Mouse (Mus musculus) embryo, embryonic 10 days (tissue): ENCODE data around the gene Mex3a.
"Not testable (repeated sequence)": the region's sequence is repeated elsewhere in the genome, so short reads cannot be mapped to it uniquely, and the experiment has no call there.

ENCODE experiments used
- DNase-seq: peaks from one replicate; pipeline ENCODE4 v3.0.0-alpha.2; 2015; ENCODE audit warnings: low spot score

Mex3a gene

DNA sequence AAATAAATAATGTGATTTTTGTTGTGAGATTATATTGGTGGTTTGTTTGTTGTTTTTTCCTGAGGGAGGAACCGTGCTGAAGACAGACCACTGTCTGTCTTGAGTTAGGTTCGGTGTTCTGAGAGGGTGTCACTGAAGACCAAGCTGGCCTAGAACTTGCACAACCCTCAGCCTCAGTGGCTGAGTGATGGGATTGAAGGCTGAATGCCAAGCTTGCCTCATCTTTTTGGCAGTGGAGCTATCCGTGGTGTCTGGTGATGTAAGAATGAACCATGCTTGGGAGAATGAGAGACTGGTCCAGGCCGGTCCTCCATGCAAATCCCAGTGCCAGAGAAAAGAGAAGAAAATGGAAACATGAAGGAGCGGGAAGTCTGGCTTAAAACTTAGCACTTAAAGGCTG is 37.5 kb downstream of the Mex3a start:
- DNase-seq: no peak

DNA sequence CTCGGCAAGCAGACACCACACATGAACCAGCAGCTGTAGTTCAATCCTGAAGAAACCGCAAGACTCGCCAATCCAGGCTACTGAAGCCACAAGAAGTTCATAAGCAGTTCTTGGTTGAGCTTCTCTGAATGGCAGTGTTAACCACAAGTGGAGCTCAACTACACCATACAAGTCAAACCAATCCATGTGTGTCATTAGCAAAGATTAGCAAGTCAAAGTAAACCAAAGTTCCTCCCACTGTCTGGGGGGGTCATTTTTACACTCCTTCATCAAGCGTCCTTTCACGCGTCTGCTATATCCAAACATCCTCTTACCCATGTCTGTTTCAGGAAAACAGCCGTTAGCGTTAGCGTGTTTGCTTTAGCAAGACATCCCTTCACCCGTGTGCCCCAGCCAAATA is 38.1 kb downstream of the Mex3a start:
- no peak for DNase-seq

DNA sequence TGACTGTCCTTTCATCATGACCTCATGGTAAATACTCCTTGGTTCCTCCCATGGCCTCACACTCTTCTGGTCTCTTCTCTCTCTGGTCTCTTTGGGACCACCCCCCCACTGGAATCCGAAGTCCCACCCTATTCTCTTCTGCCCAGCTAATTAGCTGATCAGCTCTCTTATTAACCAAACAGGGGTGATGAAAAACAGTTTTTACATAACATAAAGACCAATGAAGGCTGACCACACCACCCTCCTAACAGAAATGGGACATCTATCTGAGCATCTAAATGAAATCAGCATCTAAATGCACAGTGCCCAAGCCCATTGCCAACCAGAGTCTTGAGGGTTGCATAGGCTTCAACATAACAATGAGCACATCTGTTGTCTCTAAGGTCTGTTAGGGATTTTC is 39.7 kb downstream of the Mex3a start:
- no peak for DNase-seq

DNA sequence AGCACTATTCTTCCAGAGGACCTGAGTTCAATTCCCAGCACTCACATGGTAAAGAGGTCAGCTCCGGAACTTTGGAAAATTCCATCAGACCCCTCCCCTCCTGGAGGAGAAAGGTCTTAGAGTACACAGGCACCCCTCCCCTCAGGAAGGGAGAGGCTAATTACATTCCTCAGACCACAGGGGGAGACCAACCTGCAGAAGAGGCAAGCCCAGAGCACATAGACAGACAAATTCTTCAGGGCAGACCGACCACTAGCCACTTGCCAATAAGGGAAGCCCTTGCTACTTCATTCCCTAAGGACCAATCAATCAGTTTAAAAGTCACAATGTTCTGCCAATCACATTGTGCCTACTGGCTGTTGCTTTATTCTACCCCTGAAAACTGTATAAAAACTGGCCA is 40.6 kb downstream of the Mex3a start:
- DNase-seq: no peak

DNA sequence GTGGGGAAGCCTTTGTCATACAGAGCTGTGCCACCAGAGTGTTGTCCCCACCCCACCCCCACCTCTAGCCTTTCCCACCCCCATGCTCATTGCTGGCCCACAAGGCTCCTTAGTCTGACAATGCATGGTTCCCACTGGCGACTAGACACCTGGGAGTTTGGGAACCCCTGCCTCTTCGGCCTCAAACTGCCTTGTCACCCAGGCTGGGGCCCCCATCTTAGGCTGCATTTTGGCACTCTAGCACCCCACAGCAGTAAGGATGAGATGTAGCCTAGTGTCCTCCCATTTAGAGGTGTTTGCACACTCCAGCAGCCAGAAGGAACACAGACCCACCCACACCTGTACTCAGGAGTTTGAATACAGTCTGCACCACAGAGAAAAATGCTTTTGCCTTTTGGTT is 41.6 kb downstream of the Mex3a start:
- DNase-seq: no peak

DNA sequence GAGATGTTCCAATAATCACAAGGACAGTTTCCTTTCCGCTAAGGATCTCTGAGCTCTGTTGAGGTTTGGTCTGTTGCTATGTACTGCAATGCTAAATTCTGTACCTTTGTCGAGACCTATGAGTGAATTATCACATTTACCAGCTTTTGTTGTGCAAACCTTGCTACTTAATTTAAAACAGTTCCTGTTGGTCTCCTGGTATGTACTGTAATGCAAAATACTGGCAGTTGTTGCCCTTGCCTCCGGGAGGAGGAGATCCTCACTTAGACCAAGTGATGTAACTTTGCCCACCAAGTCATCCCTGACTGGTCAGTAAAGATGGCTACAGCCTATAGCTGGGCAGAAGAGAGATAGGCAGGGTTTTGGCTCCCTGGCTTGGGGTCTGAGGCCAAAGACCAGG is 43.3 kb downstream of the Mex3a start, which contains the start of gene Ssr2:
TSS of gene Ssr2 (plus strand) at position 337 of the 400 bp plus-strand sequence.
- DNase-seq: no peak

DNA sequence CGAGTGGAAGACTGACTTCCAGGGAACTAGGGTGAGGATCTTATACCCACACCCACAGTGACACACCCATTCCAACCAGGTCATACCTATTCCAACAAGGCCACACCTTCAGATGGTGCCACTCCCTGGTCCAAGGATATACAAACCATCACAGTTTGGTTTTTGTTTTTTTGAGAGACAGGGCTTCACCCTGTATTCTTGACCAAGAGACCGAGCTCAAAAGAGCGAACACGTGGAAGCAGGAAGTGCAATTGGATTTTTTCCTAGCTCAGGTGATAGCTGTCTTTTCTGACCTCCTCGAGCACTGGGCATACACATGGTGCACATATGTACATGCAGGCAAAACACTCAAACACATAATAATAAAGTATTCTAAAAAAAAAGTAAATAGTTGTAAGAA is 45.7 kb downstream of the Mex3a start:
- not testable (repeated sequence) for DNase-seq

DNA sequence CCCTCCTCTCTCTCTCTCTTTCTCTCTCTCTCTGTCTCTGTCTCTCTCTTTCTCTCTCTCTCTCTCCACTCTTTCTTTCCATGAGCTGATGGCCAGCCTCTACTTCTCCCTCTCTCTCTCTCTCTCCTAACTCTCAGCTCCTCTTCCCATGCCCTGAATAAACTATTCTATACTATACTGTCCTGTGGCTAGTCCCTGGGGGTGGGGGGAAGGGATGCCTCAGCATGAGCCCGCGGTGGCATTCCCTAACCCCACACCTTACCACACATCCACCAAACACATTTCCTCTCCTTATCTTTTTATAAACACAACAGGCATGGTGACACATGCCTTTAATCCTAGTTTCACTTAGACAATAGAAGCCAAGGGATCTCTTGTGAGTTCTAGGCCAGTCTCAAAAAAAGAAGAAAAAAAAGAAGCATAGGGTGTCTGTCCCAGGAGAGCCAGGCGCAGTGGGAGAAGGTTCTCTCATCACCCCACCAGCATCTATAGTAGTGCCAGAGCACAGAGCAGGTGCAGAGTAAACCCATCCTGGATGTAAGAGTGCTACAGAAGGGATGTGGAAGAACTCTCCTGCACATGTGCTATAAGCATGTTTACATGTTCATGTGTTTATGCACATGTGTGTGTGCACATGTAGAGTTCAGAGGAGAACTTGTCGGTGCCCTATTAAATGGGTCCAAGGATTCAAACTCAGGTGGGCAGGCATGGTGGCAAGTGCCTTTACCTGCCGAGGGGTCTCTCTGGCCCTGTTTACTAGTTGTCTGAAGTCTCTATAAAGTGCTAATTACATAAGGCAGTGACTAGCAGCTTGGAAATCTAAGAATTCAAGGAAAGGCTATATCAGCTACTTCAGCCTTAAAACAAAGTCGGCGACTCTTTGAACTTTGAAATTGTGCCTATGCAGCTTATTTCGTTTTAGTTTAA is 46.6 kb downstream of the Mex3a start:
- DNase-seq: no peak

DNA sequence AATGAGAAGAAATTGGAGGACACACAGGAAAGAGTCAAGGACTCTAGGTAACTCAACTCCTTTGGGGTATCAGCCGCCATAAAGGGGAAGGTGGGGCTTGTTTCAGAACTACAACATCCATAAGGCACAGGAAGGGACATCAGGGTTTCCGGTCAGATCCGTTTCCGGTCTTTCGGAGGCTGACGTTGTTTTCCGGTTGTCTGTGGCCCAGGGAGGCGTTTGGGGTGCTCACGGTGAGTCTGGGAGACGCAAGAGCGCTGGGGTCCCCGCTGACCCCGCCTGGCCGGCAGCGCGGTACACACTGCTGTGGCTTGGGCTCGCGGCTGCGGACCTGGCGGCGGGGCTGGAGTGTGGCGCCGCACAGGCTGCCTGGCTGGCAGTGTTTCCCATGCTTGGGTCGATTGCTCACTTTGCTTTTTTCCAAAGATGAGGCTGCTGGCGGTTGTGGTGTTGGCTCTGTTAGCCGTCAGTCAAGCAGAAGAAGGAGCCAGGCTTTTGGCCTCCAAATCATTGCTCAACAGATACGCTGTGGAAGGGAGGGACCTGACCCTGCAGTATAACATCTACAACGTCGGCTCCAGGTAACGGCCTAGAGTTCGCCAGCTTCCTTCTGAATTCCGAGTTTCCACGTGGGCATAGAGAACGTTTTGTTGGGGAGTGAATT is 47.4 kb downstream of the Mex3a start:
- DNase-seq: peak; percentile 88

DNA sequence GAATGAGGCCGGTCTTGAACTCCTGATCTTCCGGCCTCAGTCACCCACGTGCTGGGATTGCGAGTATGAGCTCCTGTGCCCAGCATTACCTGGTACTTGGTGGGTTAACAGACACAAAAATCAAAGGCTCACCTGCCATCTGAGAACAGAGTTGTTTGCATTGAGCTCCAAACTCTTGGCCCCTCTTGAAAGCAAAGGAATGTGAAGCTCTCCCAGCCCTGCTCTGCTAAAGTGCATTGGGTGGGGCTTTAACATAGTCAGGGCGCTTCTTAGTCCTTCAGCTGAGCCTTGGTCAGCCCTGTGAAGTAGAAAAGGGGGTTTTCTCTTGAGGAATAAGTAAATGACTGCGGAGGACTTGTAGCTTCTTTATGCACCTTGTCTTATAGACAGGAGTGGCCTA is 53.6 kb downstream of the Mex3a start:
- DNase-seq: no peak

DNA sequence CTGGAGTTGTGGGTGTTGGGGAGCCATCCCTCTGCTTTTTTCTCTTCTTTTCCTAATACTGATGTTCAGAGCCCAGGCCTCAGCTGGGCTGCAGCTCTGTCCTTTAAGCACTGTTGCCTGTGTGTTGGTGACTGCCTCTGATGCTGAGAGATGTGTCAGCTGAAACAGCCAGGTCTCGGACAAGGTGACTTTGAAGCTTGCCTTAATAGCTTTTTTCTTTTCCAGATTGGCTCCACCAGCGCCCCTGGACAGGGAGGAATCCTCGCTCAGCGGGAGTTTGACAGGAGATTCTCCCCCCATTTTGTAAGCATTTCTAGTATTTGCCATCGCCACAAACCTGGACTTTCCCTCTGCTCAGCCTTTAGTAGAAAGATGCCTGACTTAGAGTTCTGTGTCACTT is 54.4 kb downstream of the Mex3a start:
- no peak for DNase-seq

DNA sequence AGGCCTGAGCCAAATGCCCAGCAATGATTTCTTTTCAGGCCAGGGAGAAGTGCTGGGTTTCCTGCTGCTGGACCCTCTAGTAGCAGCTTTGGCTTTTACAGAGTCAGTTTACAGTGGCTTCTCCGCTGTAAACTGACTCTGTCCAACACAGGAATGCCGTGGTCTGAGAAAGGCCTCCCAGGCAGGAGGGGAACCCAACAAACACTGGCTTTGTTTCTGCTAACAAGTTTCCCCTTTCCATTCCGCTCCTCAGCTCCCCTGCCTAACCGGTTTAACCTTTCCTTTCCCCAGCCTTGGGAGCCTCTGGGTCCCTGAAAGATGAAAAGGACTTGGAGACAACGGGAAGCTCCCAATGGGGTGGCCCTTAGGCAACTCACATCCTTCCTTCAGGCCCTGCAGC is 58.1 kb downstream of the Mex3a start:
- DNase-seq: peak; percentile 46
